Mouse (Mus musculus) hindbrain, embryonic 15.5 days (tissue): ENCODE data around the gene Cnot1. TPM values are rescaled to one million over a fixed set of nuclear protein-coding genes. Genes with fewer than 3 reads are reported as not detected.
"Not testable (repeated sequence)": the region's sequence is repeated elsewhere in the genome, so short reads cannot be mapped to it uniquely, and the experiment has no call there.

ENCODE experiments used
- ATAC-seq: fragments of 200-750 bp; cut with Nextera tagmentation; 2 replicates; pipeline ENCODE4 v1.8.0; 2017; ENCODE audit warnings: low read depth, moderate number of reproducible peaks, moderate TSS enrichment; ENCODE audit not compliant: low FRiP score
- H3K27ac ChIP-seq: fragments of 300-500 bp; sonication (generic); replicated peaks from 2 replicates; pipeline ENCODE4 v1.5.1; 2015; ENCODE audit warnings: mild to moderate bottlenecking, inconsistent platforms
- H3K27me3 ChIP-seq: fragments of 300-500 bp; sonication (generic); 2 replicates; pipeline ENCODE4 v1.6.1; 2015; ENCODE audit warnings: control low read depth, inconsistent platforms
- H3K36me3 ChIP-seq: fragments of 300-500 bp; sonication (generic); 2 replicates; pipeline ENCODE4 v1.6.1; 2015; ENCODE audit warnings: control low read depth, inconsistent platforms
- H3K4me1 ChIP-seq: fragments of 300-500 bp; sonication (generic); replicated peaks from 2 replicates; pipeline ENCODE4 v1.6.1; 2015; ENCODE audit warnings: control low read depth, inconsistent platforms
- H3K4me2 ChIP-seq: fragments of 300-500 bp; sonication (generic); 2 replicates; pipeline ENCODE4 v1.6.1; 2015; ENCODE audit warnings: moderate library complexity, mild to moderate bottlenecking, inconsistent platforms
- H3K4me3 ChIP-seq: fragments of 300-500 bp; sonication (generic); 2 replicates; pipeline ENCODE4 v1.5.1; 2015; ENCODE audit warnings: mild to moderate bottlenecking, inconsistent platforms
- H3K9ac ChIP-seq: fragments of 300-500 bp; sonication (generic); 2 replicates; pipeline ENCODE4 v1.6.1; 2015; ENCODE audit warnings: inconsistent platforms
- H3K9me3 ChIP-seq: fragments of 300-500 bp; sonication (generic); 2 replicates; pipeline ENCODE4 v1.6.1; 2016; ENCODE audit warnings: control low read depth, inconsistent platforms
- WGBS: fragments of 180-500 bp; shearing (Covaris S2); methylation state at CpG from one replicate; pipeline ENCODE4 v1.1.7; 2015; 5-methylcytosine and 5-hydroxymethylcytosine counted together
- polyA plus RNA-seq: library from polyadenylated mRNA; unstranded; fragments of >200 nt; fragmentation: Nextera tagmentation; extraction: Ambion mirVana; gene quantifications from 2 replicates; pipeline ENCODE4 v1.2.1, GENCODE M21; 2015

Gene Cnot1
- polyA plus RNA-seq, 1 experiment from 2014 or later: 39.2 TPM

GRCm38 (mm10) chr8:95835891-95836290 is 28.6 kb upstream of the Cnot1 start:
- Histone ChIP-seq H3K9me3 (no peaks in the 10 kb centered on the region), H3K27me3 (no peaks in the 10 kb centered on the region), H3K9ac (no peak overlapping the region), H3K4me2 (no peak overlapping the region), H3K27ac (no peak overlapping the region), H3K4me1 (peaks cover 13% of the 10 kb centered on the region), H3K4me3 (no peak overlapping the region), H3K36me3 (peaks cover 27% of the 10 kb centered on the region; the same call in 1 of the 2 replicates)
- ATAC-seq: no peak
- WGBS: 76% methylated on average over 4 of the region's 4 CpGs

- no peak overlapping the region for H3K27ac ChIP-seq
- H3K4me1 ChIP-seq: peaks cover 13% of the 10 kb centered on the region
- H3K27me3 ChIP-seq: no peaks in the 10 kb centered on the region
- ATAC-seq: peak; percentile 67
- peak overlapping the region; percentile 7 for H3K9ac ChIP-seq
- no peaks in the 10 kb centered on the region for H3K9me3 ChIP-seq
- WGBS: 1% methylated on average over 16 of the region's 16 CpGs
- peak overlapping the region; percentile 29 for H3K4me3 ChIP-seq
- H3K4me2 ChIP-seq: peak overlapping the region; percentile 54
- H3K36me3 ChIP-seq: 0 out of 2 replicates have a peak, but pooled peaks cover 10% of the 10 kb centered on the region
These were observed 26.2 kb upstream of the Cnot1 start for GRCm38 (mm10) chr8:95833435-95833984.

- H3K27ac ChIP-seq: no peak overlapping the region
These were observed 25.6 kb upstream of the Cnot1 start for GRCm38 (mm10) chr8:95832603-95833434.

GRCm38 (mm10) chr8:95830144-95830543 is 22.9 kb upstream of the Cnot1 start:
- Histone ChIP-seq H3K9ac (no peak overlapping the region), H3K4me3 (no peak overlapping the region), H3K36me3 (no peaks in the 10 kb centered on the region), H3K27ac (no peak overlapping the region), H3K27me3 (no peaks in the 10 kb centered on the region), H3K9me3 (no peaks in the 10 kb centered on the region), H3K4me1 (peaks cover 13% of the 10 kb centered on the region), H3K4me2 (no peak overlapping the region)
- no peak for ATAC-seq
- 80% methylated on average over 3 of the region's 3 CpGs for WGBS

More at GRCm38 (mm10) chr8:95832603-95833434, 25.6 kb upstream of the Cnot1 start:
- H3K4me1 ChIP-seq: peaks cover 13% of the 10 kb centered on the region
- 0 out of 2 replicates have a peak, but pooled peaks cover 10% of the 10 kb centered on the region for H3K36me3 ChIP-seq
- WGBS: 15% methylated on average over 16 of the region's 16 CpGs
- peak overlapping the region; percentile 7 for H3K9ac ChIP-seq
- peak overlapping the region; percentile 54 for H3K4me2 ChIP-seq
- H3K9me3 ChIP-seq: no peaks in the 10 kb centered on the region
- H3K27me3 ChIP-seq: no peaks in the 10 kb centered on the region
- peak; percentile 65 for ATAC-seq
- peak overlapping the region; percentile 29 for H3K4me3 ChIP-seq

- 56% methylated on average over 25 of the region's 25 CpGs for WGBS
- not testable (repeated sequence) for H3K27ac ChIP-seq
These were observed 17.9 kb upstream of the Cnot1 start, which contains the start of gene Sap18b for GRCm38 (mm10) chr8:95825162-95825561. Sap18b (plus strand) TSS chr8:95825346.

GRCm38 (mm10) chr8:95822699-95823098 is 15.4 kb upstream of the Cnot1 start:
- no peak overlapping the region for H3K4me2 ChIP-seq
- H3K4me1 ChIP-seq: no peaks in the 10 kb centered on the region
- WGBS: 86% methylated on average over 3 of the region's 3 CpGs
- H3K9me3 ChIP-seq: no peaks in the 10 kb centered on the region
- H3K9ac ChIP-seq: no peak overlapping the region
- ATAC-seq: no peak
- H3K27me3 ChIP-seq: no peaks in the 10 kb centered on the region
- H3K27ac ChIP-seq: no peak overlapping the region
- no peaks in the 10 kb centered on the region for H3K36me3 ChIP-seq
- no peak overlapping the region for H3K4me3 ChIP-seq

More at GRCm38 (mm10) chr8:95825162-95825561, 17.9 kb upstream of the Cnot1 start, which contains the start of gene Sap18b:
- H3K4me3 ChIP-seq, H3K9me3 ChIP-seq, H3K4me2 ChIP-seq, H3K36me3 ChIP-seq, H3K4me1 ChIP-seq, H3K9ac ChIP-seq, ATAC-seq, H3K27me3 ChIP-seq: not testable (repeated sequence)

GRCm38 (mm10) chr8:95822096-95822495 is 14.8 kb upstream of the Cnot1 start:
- ATAC-seq: no peak
- H3K9me3 ChIP-seq: no peaks in the 10 kb centered on the region
- WGBS: 86% methylated on average over 5 of the region's 5 CpGs
- no peaks in the 10 kb centered on the region for H3K4me1 ChIP-seq
- no peaks in the 10 kb centered on the region for H3K27me3 ChIP-seq
- H3K36me3 ChIP-seq: no peaks in the 10 kb centered on the region
- no peak overlapping the region for H3K27ac ChIP-seq
- H3K4me3 ChIP-seq: no peak overlapping the region
- no peak overlapping the region for H3K9ac ChIP-seq
- H3K4me2 ChIP-seq: no peak overlapping the region

- ATAC-seq: no peak
- Histone ChIP-seq H3K27ac (no peak overlapping the region), H3K9ac (no peak overlapping the region), H3K9me3 (no peaks in the 10 kb centered on the region), H3K36me3 (no peaks in the 10 kb centered on the region), H3K4me3 (no peak overlapping the region), H3K27me3 (no peaks in the 10 kb centered on the region), H3K4me2 (no peak overlapping the region), H3K4me1 (no peaks in the 10 kb centered on the region)
- 93% methylated on average over 6 of the region's 6 CpGs for WGBS
These were observed 14.0 kb upstream of the Cnot1 start for GRCm38 (mm10) chr8:95821266-95821665.

GRCm38 (mm10) chr8:95818211-95818610 is 10.9 kb upstream of the Cnot1 start:
- Histone ChIP-seq H3K9ac (no peak overlapping the region), H3K4me3 (no peak overlapping the region), H3K27ac (no peak overlapping the region), H3K27me3 (no peaks in the 10 kb centered on the region), H3K4me1 (no peaks in the 10 kb centered on the region), H3K36me3 (no peaks in the 10 kb centered on the region), H3K9me3 (no peaks in the 10 kb centered on the region), H3K4me2 (no peak overlapping the region)
- ATAC-seq: no peak
- WGBS: 39% methylated on average over 1 of the region's 1 CpGs

- Histone ChIP-seq H3K9me3 (no peaks in the 10 kb centered on the region), H3K27ac (no peak overlapping the region), H3K4me2 (no peak overlapping the region), H3K9ac (no peak overlapping the region), H3K27me3 (no peaks in the 10 kb centered on the region), H3K4me1 (no peaks in the 10 kb centered on the region), H3K4me3 (no peak overlapping the region), H3K36me3 (no peaks in the 10 kb centered on the region)
- no peak for ATAC-seq
- 66% methylated on average over 3 of the region's 3 CpGs for WGBS
These were observed 10.3 kb upstream of the Cnot1 start for GRCm38 (mm10) chr8:95817597-95817996.

- Histone ChIP-seq H3K9me3 (no peaks in the 10 kb centered on the region), H3K4me2 (no peak overlapping the region), H3K9ac (no peak overlapping the region), H3K27me3 (no peaks in the 10 kb centered on the region), H3K27ac (no peak overlapping the region), H3K4me1 (no peaks in the 10 kb centered on the region), H3K4me3 (no peak overlapping the region), H3K36me3 (no peaks in the 10 kb centered on the region)
- WGBS: 51% methylated on average over 6 of the region's 6 CpGs
- ATAC-seq: no peak
These were observed 8.9 kb upstream of the Cnot1 start for GRCm38 (mm10) chr8:95816044-95816708.

- Histone ChIP-seq H3K4me2 (no peak overlapping the region), H3K4me1 (peaks cover 12% of the 10 kb centered on the region), H3K9ac (no peak overlapping the region), H3K27me3 (no peaks in the 10 kb centered on the region), H3K9me3 (no peaks in the 10 kb centered on the region), H3K4me3 (no peak overlapping the region), H3K27ac (no peak overlapping the region), H3K36me3 (no peaks in the 10 kb centered on the region)
- no peak for ATAC-seq
- 59% methylated on average over 3 of the region's 3 CpGs for WGBS
These were observed 2.9 kb upstream of the Cnot1 start for GRCm38 (mm10) chr8:95810184-95810591.
